Mouse (Mus musculus) cerebellum, adult 9-10 months (tissue): Measurements from ENCODE around the gene Tmem45a.
"Not testable (repeated sequence)": the region's sequence is repeated elsewhere in the genome, so short reads cannot be mapped to it uniquely, and the experiment has no call there.

ENCODE experiments used
- DNase-seq: peaks from one replicate; pipeline ENCODE4 v3.0.0; 2022

The Tmem45a gene

DNA sequence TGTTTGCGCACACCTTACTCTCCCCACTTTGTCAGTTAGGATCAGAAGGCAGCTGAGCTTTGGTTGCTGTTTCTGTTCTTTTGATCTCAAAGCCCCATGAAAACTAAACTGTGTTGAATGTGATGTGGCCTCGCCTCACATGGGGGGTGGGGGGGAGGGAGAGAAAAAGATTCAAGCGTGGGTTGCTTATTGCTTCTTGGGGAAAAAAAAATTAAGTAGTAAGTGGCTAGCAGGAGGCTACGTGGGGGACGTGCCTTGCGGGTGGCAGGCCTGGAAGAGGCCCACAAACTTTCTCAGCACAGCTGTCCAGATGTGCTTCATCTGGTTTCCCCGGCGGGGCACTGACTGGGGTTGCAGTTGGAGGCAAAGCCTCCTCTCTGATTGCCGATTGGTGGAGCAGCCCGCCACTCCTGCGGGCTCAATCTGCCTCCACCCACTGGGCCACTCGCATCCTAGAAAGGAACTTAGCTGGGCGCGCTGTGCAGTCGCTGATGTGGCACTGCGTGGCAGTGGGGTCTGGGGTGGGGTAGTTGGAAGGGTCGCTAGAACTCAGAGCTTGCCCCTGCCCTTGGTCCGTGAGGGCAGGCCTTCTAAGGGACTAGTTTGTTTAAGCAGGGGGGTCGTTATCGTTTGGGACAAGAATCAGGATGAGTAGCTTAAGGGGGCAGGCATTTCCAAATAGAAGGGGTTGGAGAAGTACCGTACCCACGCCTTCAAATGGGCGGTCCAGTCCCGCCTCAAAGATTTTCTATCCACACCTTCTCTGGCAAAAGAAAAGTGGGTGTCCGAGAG is at the start of gene Tmem45a:
Gene Tmem45a, minus strand, starts transcription at position 343 of the 792 bp plus-strand sequence.
- peak; percentile 2 for DNase-seq

DNA sequence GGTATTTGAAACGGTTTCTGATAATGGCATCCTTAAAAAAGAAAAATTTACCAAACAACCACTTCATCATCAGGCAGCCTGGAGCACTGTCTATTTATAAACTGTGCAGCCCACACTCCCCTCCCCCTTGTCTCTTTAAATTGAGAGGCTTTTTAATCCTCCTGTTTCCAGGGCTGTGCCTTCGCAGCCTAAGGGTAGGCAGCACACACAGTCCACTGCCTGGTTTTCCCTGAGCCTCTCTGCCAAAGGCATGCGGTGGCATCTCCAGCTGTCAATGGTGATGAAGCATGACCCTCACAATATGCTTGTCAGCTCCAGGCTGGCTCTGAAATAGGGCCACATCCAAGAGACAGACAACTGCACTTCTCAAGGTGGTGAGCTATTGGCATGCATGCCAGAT is 42.1 kb upstream of the Tmem45a start, which contains the start of gene Lnp1:
Gene Lnp1, minus strand, starts transcription at position 39 of the 400 bp plus-strand sequence.
- DNase-seq, result no peak

DNA sequence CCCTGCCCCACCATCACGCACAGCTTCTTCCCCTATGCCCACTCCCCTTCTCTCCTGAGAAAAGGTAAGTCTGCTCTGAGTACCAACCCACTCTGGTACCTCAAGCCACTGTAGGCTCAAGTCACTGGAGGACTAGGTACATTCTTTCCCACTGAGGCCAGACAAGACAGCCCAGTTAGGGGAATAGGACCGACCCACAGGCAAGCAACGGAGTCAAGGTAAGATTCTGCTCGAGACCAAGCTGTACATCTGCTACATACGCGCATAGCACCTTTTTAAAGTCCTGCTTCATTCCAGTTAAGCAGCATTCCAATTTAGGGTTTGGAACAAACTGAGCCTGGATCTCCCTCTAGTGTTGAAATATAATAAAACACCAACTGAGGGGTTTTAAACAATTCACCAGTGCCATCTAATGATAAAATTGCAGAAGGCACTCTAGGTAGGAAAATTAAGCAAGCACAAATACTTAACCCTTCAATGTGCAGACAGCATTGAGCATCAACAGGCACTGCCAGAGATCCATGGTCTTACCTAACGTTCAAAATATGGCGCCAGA is 34.2 kb upstream of the Tmem45a start:
- DNase-seq, result peak; percentile 25

DNA sequence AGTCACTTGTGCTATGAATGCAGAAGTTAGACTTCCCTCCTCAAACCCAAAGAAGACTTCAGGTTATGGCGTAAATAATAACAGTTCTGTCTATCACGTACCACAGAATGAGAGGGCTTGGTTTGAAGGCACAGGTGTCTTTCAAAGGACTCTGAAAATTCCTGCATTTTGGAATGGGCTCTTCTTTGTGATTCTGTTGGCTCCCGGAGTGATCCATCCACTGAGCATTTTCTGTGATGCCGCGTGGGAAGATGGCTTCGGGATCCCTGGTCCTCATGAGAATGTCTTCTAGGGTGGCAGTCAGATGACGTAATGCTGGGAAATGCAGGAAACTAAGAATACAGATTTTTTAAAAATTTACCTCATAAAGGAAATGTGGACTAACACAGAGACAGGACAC is 31.3 kb upstream of the Tmem45a start:
- no peak for DNase-seq

DNA sequence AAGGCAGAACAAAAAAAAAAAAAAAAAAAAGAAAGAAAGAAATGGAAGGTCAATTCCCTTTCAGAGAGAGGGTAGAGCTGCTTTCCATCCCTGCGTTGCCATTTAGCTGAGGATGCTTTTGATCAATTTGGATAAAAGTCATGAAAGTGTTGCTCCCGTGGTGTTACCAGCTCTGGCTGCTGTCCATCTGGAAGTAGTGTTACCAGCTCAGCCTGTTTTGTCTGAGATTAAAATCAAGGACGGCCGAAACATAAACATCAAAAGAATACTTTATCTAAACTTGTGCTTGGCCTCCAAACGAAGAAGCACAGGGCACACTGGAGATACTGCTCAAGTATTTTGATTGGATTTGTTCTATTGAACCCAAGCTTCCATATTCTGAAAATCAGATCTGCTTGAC is 23.0 kb upstream of the Tmem45a start:
- DNase-seq, result no peak

DNA sequence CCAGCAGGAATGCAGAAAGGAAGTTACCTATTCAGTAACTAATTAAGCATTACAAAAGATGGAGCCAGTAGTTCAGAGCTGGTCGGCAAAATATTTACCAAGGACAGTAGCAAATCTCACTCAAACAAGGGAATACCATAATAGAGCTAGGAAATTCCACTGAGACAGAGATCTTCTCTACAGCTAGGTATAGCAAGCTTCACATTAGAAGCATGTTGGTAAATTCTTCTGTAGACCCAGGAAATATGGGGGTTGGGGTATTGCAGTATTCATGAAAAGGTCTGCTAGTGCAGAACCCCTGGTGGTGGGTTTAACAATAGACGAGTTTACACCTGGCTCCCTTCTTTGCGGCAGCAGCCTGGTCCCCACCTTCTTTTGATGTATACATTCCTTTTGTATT is 16.2 kb upstream of the Tmem45a start:
- DNase-seq, result not testable (repeated sequence)

DNA sequence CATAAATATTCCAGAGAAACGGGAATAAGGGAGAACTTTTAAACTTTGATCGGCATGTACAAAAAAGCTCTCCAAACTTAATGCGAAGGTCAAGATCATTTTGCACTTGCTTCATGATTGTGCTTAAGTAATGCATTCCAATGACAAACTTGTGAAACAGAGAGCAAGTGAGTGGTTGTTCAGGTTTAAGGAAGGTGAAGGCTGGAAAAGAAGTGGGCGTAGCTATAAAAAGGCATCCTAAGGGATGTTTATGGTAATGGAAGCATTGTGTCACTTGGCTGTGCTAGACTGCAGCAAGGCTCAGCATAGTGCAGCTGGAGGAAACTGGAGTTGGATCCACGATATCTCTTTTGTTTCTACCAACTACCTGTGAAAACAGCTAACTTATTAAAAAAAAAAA is 5.6 kb upstream of the Tmem45a start:
- DNase-seq, result no peak

DNA sequence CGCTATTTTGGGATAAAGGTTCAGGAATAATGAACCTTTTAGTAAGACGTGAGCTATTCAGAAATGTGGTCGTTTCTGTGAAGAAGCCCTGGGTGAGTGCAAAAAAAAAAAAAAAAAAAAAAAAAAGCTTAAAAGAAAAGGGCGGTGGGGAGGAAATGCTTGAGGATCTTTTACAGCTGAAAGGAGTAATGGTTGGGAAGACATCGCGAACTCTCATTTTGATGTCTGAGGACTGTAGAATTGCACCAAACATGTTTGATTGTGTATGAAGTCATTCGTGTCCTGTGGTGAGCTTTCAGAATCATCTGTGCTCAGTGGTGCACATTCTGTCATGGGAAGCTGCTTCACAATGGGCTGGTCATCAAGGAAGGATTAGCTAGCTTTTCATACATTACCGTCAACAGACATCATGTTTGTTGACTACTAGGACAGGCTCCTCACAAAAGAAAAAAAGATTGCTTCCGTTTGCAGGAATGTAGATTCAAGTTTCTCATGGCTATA is 700 bp upstream of the Tmem45a start:
- no peak for DNase-seq

DNA sequence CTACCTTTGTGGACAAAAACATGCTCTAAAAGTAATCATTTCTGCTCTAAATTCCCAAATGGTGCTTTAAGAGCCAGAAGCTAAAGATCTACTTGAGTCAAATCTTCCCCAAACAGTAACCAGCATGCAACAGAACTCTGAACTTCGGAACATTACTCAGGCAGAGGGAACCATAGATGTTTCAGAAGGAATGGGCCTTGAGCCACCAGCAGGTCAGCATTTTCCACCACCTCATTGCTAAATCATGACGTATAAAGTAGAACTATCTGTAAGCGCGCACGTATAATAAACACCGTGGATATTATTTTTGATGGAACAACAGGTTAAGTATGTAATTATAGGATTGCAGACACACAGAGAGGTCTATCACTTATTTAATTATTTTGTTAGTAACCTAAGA is 1.2 kb downstream of the Tmem45a start:
- DNase-seq, result no peak

DNA sequence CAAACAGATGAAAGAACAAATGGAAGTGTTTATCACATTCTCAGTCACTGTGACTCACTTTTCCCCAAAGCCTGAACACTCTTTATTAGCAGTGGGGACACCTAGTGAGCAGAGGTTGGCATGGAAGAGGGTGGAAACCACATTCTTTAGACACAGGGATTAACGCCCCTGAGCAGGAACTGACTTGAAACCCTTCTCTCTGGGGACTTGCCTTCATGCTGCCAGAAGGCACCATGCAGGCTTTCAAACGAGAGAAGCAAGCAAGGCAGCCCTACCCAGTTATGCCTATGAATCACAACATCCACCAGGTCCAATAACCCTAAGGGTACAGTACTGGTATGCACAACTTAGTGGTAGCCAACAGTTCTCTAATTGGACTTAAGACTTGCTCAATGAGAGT is 12.6 kb downstream of the Tmem45a start:
- no peak for DNase-seq

DNA sequence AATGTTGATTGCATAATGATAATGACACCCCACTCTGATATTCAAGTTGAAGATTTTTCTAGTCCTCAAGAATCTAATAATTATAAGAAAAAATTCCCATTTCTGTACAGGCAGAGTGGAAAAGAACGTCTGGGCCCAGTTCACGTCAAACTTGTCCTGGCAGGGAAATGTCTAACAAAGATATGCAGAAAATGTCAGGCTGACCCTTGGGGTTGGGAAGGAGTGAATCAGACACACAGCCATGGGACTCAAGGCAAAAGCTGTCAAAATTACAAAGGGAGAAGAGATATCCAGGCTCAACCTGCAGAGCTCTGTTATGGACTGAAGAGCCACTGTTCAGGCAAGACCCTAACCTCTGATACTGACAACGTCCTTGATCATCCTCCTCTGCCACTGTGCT is 15.5 kb downstream of the Tmem45a start:
- no peak for DNase-seq

DNA sequence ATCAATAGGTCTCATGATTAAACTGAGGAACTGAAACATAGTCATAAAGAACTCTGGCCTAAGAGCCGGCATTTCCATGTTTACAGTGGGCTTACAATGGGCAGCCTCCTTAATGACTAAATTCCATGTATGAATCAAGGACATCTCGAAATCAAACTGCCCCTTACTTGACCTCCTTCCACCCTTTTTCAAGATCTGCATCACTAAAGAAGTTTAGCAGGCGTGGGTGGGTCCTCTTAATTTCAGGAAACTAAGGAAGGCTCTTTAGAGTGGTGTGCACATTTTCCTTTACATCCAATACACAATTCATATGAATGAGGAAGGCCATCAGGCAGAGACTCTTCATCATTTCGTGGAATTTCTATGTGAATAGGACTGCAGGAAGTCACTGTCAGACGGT is 17.6 kb downstream of the Tmem45a start:
- no peak for DNase-seq

DNA sequence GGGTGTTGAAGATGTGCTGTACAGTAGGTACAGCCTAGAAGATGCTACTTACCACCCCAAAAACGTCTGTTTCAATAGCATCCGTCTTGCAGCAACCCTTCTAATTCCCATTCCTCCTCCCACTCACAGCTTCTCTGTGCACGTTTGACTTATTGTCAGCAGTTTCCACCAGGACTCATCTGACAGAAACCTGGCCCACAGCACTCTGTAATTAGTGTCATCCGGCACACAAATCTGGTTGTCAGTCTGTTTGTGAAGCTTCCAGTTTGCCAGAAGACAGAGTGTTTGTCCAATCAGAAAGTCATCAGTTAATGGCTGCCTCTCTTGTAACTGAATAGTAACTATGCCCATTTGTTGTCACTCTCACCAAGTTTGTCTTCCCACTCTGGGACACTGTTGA is 18.4 kb downstream of the Tmem45a start:
- DNase-seq, result no peak

DNA sequence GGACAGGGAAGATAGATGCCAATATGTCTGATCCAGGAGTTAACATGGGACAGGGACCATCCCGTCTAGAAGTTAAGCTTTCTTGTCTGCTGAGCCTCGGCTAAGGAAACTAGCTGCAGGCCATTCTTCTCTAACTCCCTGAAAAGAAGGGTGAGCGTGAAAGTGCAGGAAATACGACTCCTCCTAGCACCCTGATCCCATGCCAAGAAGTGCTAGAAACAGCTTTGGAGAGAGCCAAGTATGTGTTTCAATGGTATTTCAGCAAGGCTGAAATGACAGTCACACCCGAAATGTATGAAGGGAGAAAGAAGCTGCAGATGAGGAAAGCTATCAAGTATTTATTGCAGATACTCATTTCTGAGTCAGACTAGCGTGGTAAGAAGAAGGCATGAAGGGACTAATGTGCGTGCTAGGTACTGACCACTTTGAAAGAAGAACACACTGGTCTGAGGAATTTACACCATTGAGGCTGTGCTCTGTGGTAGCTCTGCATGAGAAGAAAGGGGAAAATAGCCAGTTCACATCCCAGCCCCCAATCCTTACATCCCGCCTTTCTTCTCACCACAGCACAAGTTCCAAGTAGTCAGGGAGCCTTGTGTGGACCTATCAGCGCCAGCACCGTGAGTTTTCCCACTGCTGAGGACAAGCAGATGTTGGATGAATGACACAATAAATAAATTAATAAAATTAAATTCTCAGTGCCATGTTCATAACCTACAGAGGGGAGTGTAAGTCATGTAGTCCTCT is 33.0 kb downstream of the Tmem45a start:
- no peak for DNase-seq

DNA sequence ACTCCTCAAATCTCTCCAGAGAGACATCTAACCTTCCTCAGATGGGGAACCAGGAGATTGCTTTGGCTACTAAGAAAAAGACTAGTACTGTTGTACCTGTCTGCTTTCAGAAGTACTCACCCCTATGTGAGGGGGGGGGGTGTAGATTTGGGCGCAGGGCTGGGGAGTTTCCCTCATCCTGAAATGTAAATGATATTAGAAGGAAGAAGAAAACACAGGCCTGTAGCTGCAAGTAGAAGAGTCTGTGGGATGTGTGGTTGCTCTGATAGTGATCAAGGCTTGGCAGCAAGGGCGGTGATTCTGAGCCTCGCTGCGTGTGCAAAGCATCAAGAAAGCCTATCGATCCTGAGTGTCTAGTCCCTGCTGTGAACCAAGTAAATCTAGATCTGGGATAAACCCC is 43.0 kb downstream of the Tmem45a start:
- no peak for DNase-seq

DNA sequence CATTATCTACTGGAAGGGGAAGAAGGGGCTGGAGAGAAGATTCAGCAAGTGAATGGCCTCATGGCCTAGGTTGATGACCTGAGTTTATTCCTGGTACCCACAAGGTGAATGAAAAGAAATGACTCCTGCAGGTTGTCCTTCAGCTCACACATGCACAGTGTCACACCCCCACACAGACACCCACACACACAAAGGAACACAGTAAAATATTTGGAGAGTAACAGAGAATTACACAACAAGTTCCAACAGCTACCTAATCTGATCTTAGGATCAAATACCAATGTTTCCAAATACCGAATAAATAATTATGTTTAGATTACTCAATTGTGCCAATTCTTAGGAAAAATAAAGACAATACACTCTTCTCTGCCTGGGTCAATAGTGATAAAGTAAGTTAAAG is 52.7 kb downstream of the Tmem45a start:
- no peak for DNase-seq

DNA sequence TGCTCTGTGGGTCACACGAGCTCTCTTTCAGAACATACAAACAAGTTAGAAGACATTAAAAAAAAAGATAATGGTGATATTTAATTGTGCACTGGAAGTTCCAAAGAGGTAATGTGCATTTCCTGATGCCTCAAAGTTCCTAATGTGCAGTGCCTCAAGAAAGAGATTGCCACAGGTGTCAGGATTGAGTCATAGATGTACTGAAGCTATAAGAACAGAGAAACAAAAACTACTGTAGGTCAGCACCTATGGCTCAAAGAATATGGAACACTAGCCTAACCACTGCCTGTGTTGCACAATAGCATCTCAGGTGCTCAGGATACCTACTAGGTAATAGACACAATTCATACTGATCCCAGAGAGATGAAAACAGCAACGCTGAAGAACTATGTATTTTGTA is 54.0 kb downstream of the Tmem45a start:
- DNase-seq, result no peak

DNA sequence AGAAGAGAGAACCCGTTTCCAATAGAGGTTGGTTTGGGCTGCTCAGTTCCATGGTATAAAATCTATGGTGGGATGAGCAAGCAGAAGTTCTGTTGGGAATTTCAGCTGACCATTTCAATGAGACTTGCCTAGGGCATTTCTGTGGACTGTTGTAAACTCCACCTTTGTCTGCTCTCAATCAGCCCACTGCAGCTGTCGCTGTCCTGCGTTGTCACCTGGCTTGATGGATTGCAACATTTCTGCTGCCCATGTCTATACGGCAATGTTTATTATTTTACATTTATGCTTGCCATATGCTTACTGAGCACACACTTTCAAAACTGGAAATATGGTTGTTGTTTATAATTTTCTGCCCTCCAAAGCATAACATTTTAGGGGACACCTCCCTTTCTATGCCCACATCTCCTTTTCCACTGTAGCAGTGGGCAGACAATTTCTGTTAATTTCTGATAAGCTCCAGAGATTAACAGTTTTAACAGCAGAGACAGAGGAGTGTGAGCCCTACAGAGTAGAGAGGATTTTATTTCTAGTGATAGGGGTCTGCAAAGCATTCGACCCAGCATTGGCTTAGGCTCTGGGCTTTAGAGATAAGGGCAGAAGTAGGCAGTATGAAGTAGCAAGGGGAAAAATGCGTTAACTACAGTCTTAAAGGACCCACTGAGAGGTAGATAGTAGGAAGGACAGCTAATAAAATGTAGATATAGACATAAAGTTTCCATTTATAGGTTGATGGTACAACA is 84.4 kb downstream of the Tmem45a start:
- DNase-seq, result no peak

DNA sequence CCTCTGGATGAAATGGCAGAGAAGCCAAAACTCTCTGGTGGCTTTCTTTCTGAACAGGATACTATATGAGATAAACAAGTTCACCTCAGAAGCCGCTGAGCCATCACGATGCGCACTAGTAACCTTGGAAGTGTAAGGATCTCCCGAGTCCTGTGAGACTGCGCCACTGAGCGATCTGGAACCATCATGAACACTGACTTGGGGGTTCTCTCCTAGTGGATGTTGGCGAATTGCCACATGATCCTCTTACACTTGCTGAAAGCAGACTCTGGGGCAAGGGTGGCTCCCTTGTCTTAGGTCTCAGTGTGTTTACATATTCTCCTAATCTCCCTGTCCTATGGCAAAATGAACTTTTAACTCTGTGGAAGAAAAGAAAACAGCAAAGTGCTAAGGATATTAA is 85.0 kb downstream of the Tmem45a start:
- DNase-seq, result no peak

DNA sequence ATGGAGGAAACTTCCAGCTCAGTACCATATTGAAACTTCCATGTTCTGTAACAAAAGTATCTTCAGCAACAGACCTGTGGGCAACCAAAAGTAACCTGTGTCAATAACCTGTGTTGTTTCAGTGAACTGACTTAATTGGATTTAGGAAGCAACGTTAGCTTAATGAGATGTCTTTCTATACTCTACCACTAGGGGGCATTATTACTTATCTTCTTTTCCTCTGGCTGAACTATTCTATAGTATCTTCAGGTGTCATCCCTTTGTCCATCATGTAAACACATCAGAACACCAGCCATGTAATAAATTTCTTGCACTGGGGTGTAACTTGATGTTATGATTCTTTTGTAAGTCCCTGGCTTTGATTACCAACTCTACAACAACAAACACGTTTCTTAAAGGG is 85.5 kb downstream of the Tmem45a start:
- peak; percentile 40 for DNase-seq

DNA sequence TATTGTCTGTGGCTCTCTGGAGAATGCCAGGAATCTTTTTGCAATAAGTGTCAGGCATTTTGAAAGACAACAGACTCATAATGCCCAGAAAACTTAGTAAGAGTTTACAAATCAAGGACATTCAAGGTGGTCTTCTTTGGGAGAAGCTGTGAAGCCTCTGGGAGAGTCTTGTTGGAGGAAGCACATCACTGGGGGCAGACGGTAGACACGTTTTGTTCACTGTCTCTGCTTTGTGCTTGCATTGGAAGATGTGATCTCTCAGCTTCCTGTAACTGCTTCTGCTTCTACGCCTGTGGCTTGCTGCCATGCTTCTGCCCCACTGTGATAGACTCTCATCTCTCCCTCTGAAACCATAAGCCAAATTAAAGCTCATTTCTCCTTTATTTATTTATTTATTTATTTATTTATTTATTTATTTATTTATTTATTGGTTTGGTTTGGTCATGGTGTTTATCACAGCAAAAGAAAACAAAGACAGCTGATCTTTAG is 86.4 kb downstream of the Tmem45a start:
- no peak for DNase-seq

DNA sequence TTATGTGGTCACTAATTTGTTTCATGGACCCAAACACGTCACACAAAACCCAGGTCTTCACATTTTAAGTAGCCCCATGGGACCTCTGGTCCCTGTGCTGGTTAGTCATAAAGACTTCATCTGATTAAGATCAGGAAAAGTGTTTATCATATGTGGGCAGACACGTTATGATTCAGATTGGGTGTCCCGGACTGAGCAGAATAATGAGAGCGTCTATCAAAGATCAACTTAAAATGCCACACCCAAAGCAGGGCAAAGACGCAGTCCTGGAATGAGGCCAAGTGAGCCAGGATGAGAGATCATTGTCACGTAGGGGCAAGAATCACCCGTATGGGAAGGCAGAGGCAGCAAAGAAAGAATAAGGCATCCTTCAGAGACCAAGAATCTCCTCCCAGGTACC is 87.1 kb downstream of the Tmem45a start:
- no peak for DNase-seq
